Mouse (Mus musculus): ENCODE results near the gene Steap3. TPM values are rescaled to one million over a fixed set of nuclear protein-coding genes. Genes with fewer than 3 reads are reported as not detected.

Steap3 gene
- polyA plus RNA-seq, 1 experiment = 9.4 TPM

DNA sequence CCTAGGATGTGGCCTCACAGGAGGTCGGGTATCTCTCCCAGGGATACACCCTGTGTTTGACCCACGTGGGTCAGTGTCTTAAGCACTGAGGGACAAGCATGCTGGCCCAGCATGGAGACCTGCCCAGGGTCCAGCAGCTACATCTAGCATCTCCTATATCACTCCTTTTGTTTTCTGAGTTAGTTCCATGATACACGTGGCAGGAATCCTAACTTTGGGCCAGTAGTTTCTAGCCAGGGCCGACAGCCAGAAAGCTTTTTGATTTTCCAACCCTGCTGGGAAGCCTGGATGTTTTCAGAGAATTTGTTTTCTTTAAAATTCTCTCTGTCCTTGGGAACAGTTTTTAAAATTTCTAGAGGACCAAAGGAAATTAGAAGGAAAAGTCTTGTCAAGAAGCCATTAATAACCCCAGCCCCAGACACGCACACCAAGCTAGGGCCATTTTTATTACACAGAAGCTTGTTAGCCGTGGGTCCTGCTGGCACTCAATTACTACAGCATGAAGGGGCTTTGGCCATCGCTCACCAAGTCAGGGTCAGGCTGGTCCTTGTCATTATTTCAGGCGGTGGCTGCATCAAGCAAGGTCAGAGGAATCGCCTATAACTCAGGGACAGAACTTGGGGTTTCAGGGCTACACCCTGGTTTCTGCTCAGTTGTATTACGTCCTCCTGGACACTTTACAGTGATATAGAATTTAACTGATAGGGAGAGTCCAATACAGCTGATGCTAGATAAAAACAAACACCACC is 42.6 kb downstream of the Steap3 start:
- no peaks in the 10 kb centered on the region for H3K36me3 ChIP-seq (ENCODE audit: control insufficient read depth, insufficient read depth, low read length, poor library complexity, severe bottlenecking)
- no peaks in the 10 kb centered on the region for H3K9me3 ChIP-seq (replicated peaks; ENCODE audit: control insufficient read depth, insufficient read depth, low read length, poor library complexity, severe bottlenecking)
- H3K27ac ChIP-seq (ENCODE audit: insufficient read depth, low read length) = no peak overlapping the region
- H3K4me1 ChIP-seq (ENCODE audit: control insufficient read depth, insufficient read depth, low read length) = no peaks in the 10 kb centered on the region
- TF ChIP-seq POLR2A (IDR thresholded peaks at IDR 0.05; ENCODE audit: insufficient read depth, low read length) (no peak), CTCF (IDR thresholded peaks at IDR 0.05; ENCODE audit: low read depth, low read length) (no peak), EP300 (IDR thresholded peaks at IDR 0.05; ENCODE audit: insufficient read depth, low read depth, low read length) (no peak)
- no peaks in the 10 kb centered on the region for H3K27me3 ChIP-seq (ENCODE audit: control insufficient read depth, insufficient read depth, low read length, poor library complexity, severe bottlenecking)
- H3K9ac ChIP-seq (ENCODE audit: low read depth, poor library complexity, severe bottlenecking) = no peak overlapping the region
- no peak overlapping the region for H3K4me3 ChIP-seq (ENCODE audit: low read depth, low read length)

DNA sequence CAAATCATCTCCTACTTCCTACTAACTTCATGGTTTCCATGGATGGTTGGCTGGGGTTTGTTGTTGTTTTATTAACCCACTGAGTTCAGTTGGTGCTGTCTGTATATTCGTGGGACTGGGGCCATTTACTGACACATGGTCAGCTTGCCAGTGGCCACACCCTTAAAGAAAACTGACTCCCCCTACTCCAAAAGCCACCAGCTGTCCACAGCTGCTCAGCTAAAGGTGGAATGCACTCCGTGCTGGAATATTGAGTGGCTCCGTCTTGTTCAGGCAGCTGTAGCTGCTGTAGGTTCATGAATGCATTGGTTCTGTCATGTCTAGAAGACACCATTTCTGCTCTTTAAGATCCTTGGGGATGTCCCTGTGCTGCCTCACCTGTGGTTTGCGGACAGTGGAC is 48.9 kb downstream of the Steap3 start:
- no peak overlapping the region for H3K9ac ChIP-seq (ENCODE audit: low read depth, poor library complexity, severe bottlenecking)
- no peaks in the 10 kb centered on the region for H3K4me1 ChIP-seq (ENCODE audit: control insufficient read depth, insufficient read depth, low read length)
- no peaks in the 10 kb centered on the region for H3K27me3 ChIP-seq (ENCODE audit: control insufficient read depth, insufficient read depth, low read length, poor library complexity, severe bottlenecking)
- H3K27ac ChIP-seq (ENCODE audit: insufficient read depth, low read length) = no peak overlapping the region
- no peaks in the 10 kb centered on the region for H3K36me3 ChIP-seq (ENCODE audit: control insufficient read depth, insufficient read depth, low read length, poor library complexity, severe bottlenecking)
- H3K9me3 ChIP-seq (replicated peaks; ENCODE audit: control insufficient read depth, insufficient read depth, low read length, poor library complexity, severe bottlenecking) = no peaks in the 10 kb centered on the region
- TF ChIP-seq POLR2A (IDR thresholded peaks at IDR 0.05; ENCODE audit: insufficient read depth, low read length) = no peak
- no peak for TF ChIP-seq EP300 (IDR thresholded peaks at IDR 0.05; ENCODE audit: insufficient read depth, low read depth, low read length)
- TF ChIP-seq CTCF (IDR thresholded peaks at IDR 0.05; ENCODE audit: low read depth, low read length) = no peak
- H3K4me3 ChIP-seq (ENCODE audit: low read depth, low read length) = no peak overlapping the region

GRCm38 (mm10) chr1:120221285-120221684 is 51.2 kb downstream of the Steap3 start:
- Histone ChIP-seq H3K27me3 (ENCODE audit: control insufficient read depth, insufficient read depth, low read length, poor library complexity, severe bottlenecking) (no peaks in the 10 kb centered on the region), H3K36me3 (ENCODE audit: control insufficient read depth, insufficient read depth, low read length, poor library complexity, severe bottlenecking) (no peaks in the 10 kb centered on the region), H3K9ac (ENCODE audit: low read depth, poor library complexity, severe bottlenecking) (no peak overlapping the region), H3K9me3 (replicated peaks; ENCODE audit: control insufficient read depth, insufficient read depth, low read length, poor library complexity, severe bottlenecking) (no peaks in the 10 kb centered on the region), H3K4me1 (ENCODE audit: control insufficient read depth, insufficient read depth, low read length) (no peaks in the 10 kb centered on the region), H3K4me3 (ENCODE audit: low read depth, low read length) (no peak overlapping the region), H3K27ac (ENCODE audit: insufficient read depth, low read length) (no peak overlapping the region)
- TF ChIP-seq CTCF (IDR thresholded peaks at IDR 0.05; ENCODE audit: low read depth, low read length) = no peak
- TF ChIP-seq POLR2A (IDR thresholded peaks at IDR 0.05; ENCODE audit: insufficient read depth, low read length) = no peak
- TF ChIP-seq EP300 (IDR thresholded peaks at IDR 0.05; ENCODE audit: insufficient read depth, low read depth, low read length) = no peak

GRCm38 (mm10) chr1:120220841-120221240 is 51.7 kb downstream of the Steap3 start:
- Histone ChIP-seq H3K27ac (ENCODE audit: insufficient read depth, low read length) (no peak overlapping the region), H3K9ac (ENCODE audit: low read depth, poor library complexity, severe bottlenecking) (no peak overlapping the region), H3K27me3 (ENCODE audit: control insufficient read depth, insufficient read depth, low read length, poor library complexity, severe bottlenecking) (no peaks in the 10 kb centered on the region), H3K4me3 (ENCODE audit: low read depth, low read length) (no peak overlapping the region), H3K9me3 (replicated peaks; ENCODE audit: control insufficient read depth, insufficient read depth, low read length, poor library complexity, severe bottlenecking) (no peaks in the 10 kb centered on the region), H3K36me3 (ENCODE audit: control insufficient read depth, insufficient read depth, low read length, poor library complexity, severe bottlenecking) (no peaks in the 10 kb centered on the region), H3K4me1 (ENCODE audit: control insufficient read depth, insufficient read depth, low read length) (no peaks in the 10 kb centered on the region)
- TF ChIP-seq EP300 (IDR thresholded peaks at IDR 0.05; ENCODE audit: insufficient read depth, low read depth, low read length) = no peak
- no peak for TF ChIP-seq POLR2A (IDR thresholded peaks at IDR 0.05; ENCODE audit: insufficient read depth, low read length)
- TF ChIP-seq CTCF (IDR thresholded peaks at IDR 0.05; ENCODE audit: low read depth, low read length) = no peak

DNA sequence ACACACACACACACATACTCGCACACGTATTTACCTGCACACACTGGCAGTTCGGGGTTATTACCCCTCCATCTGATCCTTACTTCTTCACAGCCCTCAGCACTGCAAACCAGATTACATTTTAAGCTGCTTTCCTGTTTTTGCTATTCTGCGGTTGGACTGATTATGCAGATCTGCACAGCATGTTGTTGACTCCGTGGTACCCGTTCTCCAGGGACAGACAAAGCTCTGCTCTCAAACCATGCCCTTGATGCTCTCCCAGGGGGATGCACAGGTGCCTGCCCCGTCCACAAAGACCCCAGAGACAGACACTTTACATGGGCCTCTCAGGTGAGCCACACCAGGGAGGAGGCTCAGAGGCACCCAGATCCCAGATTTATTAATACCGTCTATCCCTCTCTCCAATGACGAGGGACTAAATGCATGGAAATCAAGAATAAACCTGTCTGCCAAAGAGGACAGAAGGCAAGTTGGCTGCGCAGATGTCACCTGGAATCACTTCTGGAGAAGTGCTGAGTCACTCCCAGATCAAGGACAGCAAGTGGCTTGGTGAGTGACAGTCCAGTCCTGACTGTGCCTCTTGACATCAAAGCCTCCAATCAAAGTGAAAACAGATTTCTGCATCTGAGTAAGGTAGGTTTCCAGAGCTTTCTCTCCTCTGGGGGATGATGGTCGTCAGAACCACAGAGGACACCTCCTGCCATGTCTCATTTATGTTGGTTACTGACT is 63.8 kb downstream of the Steap3 start:
- TF ChIP-seq CTCF (IDR thresholded peaks at IDR 0.05; ENCODE audit: low read depth, low read length) (no peak), EP300 (IDR thresholded peaks at IDR 0.05; ENCODE audit: insufficient read depth, low read depth, low read length) (no peak), POLR2A (IDR thresholded peaks at IDR 0.05; ENCODE audit: insufficient read depth, low read length) (no peak)
- Histone ChIP-seq H3K4me3 (ENCODE audit: low read depth, low read length) (no peak overlapping the region), H3K4me1 (ENCODE audit: control insufficient read depth, insufficient read depth, low read length) (no peaks in the 10 kb centered on the region), H3K27ac (ENCODE audit: insufficient read depth, low read length) (no peak overlapping the region), H3K9me3 (replicated peaks; ENCODE audit: control insufficient read depth, insufficient read depth, low read length, poor library complexity, severe bottlenecking) (no peaks in the 10 kb centered on the region), H3K27me3 (ENCODE audit: control insufficient read depth, insufficient read depth, low read length, poor library complexity, severe bottlenecking) (no peaks in the 10 kb centered on the region), H3K9ac (ENCODE audit: low read depth, poor library complexity, severe bottlenecking) (no peak overlapping the region), H3K36me3 (ENCODE audit: control insufficient read depth, insufficient read depth, low read length, poor library complexity, severe bottlenecking) (no peaks in the 10 kb centered on the region)

- Histone ChIP-seq H3K36me3 (ENCODE audit: control insufficient read depth, insufficient read depth, low read length, poor library complexity, severe bottlenecking) (no peaks in the 10 kb centered on the region), H3K27ac (ENCODE audit: insufficient read depth, low read length) (no peak overlapping the region), H3K9me3 (replicated peaks; ENCODE audit: control insufficient read depth, insufficient read depth, low read length, poor library complexity, severe bottlenecking) (no peaks in the 10 kb centered on the region), H3K27me3 (ENCODE audit: control insufficient read depth, insufficient read depth, low read length, poor library complexity, severe bottlenecking) (no peaks in the 10 kb centered on the region), H3K9ac (ENCODE audit: low read depth, poor library complexity, severe bottlenecking) (no peak overlapping the region), H3K4me3 (ENCODE audit: low read depth, low read length) (no peak overlapping the region), H3K4me1 (ENCODE audit: control insufficient read depth, insufficient read depth, low read length) (no peaks in the 10 kb centered on the region)
- no peak for TF ChIP-seq CTCF (IDR thresholded peaks at IDR 0.05; ENCODE audit: low read depth, low read length)
- TF ChIP-seq EP300 (IDR thresholded peaks at IDR 0.05; ENCODE audit: insufficient read depth, low read depth, low read length) = no peak
- no peak for TF ChIP-seq POLR2A (IDR thresholded peaks at IDR 0.05; ENCODE audit: insufficient read depth, low read length)
Measured at GRCm38 (mm10) chr1:120207568-120207967, 64.9 kb downstream of the Steap3 start.
